Mouse (Mus musculus) embryo, embryonic 11 days (tissue): ENCODE measurements around the gene Pecam1.
A peak's percentile ranks its signal among the peaks of the same experiment; 100 is the strongest.
"Not testable (repeated sequence)": the region's sequence is repeated elsewhere in the genome, so short reads cannot be mapped to it uniquely, and the experiment has no call there.

Source experiments
- DNase-seq: peaks from one replicate; pipeline ENCODE4 v3.0.0-alpha.2; 2015

Gene Pecam1

DNA sequence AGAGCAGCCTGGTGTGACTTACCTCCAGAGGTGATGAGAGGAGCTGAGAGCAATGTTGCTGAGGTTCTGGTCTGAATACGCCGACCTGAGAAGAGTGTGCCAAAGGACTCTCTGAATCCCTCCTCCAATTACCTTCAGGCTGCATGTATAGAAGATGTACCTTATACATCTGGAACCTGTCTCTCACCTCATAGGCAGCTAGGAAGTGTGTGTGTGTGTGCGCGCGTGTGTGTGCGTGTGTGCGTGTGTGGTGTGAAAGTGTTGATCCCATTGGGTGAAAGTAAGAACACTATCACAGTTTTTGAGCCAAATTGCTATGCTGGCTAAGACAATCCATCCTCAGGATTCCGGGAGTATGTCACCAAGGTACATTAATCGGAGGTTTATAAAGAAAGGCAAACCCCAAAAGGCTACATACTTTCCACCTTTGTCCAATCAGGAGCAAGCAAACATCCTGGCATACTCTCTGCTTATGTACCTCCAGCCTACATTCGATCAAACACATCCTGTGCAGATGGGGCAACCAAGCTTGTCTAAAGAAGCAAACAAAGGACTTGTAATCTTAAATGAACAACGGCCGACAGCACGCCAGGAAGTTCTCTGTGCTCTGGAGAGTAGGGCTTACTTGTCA lies at the start of gene Pecam1:
TSS of gene Pecam1 (minus strand) at position 508 of the 631 bp plus-strand sequence.
- no peak for DNase-seq

DNA sequence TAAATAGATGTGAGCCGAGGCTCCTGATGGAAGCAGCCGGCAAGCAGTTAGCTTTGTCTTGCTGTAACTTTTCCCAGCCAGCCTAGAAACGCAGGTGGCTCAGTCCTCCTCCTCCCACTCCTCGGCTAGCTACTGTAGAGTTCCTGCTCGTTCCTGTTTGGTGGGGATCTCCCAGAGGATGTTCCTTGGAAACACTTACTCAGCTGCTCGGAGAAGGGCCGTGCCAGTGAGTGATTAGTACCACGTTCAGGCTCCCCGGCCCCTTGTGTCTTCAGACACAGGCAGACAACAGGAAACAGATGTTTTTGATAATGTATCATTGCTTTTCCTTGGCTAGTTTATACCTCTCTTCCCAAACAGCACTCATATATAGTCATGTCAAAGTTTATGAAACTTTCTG lies 45.3 kb upstream of the Pecam1 start:
- DNase-seq: peak; percentile 43

DNA sequence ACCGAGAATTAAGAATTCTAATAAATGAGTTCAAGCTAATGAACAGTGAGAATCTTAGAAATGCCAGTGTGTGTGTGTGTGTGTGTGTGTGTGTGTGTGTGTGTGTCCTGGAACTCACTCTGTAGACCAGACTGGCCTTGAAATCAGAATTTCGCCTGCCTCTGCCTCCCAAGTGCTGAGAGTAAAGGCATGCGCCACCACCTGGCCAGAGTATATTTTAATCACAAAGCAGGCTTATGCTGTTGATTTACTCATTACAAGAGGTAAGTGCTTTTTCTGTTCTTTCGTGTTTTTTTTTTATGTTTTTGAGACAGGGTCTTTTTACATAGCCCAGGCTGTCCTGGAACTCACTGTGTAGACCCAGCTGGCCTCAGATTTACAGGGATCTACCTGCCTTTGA lies 43.4 kb upstream of the Pecam1 start:
- no peak for DNase-seq

DNA sequence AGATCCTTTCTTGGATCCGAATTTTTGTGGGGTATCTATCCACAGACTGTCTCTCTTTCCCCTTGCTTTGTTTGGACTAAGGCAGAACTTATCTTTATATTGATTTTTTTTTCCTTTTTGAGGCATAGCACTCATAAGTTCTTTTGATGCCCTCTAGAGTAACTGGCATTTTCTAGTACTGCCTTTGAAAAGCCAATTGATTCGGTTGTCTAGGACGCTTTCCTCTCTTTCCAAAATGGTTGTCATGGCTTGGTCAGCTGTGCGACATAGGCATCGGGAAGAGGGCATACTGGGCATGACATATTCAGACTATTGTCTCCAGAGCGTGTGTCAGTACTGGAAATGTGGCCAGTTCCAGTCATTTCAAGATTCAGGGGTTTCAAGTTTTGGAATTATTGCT lies 39.2 kb upstream of the Pecam1 start:
- peak; percentile 59 for DNase-seq

DNA sequence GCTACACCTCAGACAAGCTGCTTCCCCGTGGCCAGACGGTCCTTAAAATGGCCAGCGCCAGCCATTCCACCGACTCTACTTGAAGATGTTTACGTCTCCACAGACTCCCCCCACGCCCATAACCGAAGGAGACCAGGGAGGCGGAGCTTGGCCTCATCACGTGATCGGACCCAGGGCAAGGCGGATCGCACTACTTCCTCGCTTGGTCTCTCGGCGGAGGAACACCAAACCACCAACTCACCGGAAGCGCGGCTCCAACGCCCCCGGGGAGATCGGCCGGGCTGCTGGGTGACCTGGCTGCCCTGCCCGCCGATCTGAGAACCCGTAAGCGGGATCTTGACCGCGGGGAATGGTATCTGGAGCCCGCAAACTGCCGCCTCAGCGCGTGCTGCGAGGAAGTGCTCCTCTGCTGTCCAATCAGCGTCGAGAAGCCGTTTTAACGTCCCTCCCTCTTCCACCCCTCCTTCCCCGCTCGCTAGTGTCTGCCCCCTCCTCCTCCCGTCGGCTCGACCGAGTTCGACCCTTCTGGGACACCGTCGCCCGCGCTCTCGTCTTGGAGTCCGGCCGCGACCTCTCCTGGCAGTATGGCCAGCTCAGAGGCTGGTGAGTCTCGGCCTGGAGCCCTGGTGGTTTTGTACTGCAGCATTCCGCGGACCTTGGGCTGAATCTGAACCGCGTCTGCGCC lies 38.5 kb upstream of the Pecam1 start, which contains the start of the genes Ddx5 and Cep95:
TSS of gene Ddx5 (minus strand) at position 411 of the 685 bp plus-strand sequence.
TSS of gene Cep95 (plus strand) at position 478 of the 685 bp plus-strand sequence.
- DNase-seq: peak; percentile 99

DNA sequence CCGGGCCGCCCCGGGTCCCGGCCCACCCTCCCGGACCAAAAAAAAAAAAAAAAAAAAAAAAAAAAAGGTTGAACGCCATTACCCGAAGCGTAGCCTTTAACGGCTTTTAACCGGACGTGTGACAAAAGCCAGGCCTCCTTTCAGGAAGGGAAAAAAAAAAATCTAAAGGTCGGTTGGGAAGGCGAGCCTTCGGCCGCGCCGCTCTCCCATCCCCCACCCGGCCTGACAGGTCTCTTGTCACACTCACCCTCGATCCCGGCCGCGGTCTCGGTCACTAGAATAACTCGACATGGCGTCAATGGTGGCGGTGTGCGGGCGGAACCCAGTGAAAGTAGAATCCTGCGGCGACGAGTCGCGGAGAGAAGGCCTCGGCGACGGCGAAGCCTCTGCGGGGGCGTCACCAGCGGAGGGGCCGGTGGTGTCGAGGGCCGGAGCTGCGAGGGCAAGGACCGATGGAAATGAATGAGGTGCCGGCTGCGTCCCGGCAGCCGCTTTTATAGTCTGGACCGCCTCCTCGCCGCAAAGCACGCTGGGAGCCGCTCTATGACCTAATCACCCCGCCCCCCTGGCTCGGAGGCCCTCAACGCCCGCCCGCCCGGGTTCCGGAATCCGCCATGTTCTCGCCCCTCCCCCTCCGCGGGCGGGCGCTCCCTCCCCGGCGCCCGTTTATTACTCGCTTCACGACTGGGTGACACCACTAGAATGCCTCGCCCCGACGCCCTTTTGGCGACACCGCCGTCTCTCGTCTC lies 37.8 kb upstream of the Pecam1 start:
- DNase-seq: peak; percentile 99

DNA sequence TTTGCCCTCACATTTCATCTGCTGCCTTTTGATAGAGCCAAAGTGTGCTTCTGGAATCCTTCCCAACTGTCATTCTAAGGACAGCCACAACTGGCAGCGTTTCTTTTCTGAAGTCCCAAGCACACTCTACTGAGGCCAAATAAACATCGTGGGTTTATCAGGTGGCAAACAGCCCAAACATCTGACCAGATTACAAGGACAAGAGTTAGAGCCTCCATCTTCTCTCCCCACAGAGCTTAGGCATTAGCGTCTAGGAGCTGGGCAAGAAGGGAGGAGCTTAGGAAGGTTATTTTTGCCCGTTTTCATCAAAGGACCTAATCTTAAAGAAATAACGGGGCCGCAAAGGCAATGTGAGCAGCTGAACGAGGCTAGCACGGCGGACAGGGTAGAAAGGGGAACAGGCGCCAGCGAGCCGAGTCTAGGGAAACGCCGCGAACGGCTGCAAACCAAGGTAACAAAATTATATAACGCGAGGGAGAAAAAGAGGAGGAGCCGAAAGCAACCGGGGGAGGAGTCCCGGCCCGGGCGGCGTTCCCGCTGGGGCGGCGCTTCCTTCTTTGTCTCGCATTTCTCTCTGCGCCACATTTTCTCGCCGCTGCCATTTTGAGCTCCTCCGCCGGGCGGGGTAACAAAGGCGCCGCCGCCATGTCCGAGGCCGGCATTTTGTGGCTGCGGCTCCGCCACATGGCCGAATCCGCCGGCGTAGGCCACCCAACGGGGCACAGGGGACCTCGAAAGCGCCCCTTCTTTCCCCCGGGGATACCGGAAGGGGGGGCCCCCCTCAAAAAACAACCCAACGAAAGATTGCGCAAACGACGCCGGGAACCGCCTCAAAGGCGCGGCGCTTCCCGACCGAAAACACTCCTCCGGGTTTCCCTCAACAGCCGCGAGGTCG lies 37.0 kb upstream of the Pecam1 start:
- peak; percentile 92 for DNase-seq

DNA sequence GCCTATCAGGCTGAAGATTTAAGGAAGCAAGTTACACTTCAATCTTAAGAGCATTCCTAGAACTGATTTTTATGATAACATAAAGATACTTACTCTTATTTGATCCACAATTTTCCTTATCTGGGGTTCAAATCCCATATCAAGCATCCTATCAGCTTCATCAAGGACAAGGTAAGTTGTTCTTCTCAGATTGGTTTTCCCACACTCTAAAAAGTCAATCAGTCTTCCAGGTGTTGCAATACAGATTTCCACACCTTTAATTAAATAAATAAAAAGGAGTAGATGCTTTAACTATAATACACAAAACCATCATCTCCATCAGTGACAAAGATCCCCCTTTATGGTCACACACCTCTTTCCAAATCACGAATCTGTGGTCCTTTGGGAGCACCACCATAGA lies 34.6 kb upstream of the Pecam1 start:
- no peak for DNase-seq

DNA sequence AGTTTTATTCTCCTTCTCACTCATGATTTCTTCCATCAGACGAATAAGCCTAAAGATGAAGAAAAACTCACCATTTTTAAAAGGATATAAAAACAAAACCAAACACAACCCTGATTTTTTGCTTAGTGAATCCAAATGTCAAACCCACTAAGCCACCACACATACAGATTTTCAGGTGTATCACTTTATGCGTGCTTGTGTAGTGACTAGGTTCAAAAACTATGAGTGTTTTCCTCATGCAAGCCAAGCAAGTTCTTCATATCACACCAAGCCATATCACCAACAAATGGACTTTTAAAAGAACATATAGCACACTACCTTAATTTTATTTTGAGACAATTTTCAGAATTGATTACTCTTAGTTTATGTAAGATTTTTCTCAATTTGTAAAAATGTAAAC lies 34.0 kb upstream of the Pecam1 start:
- no peak for DNase-seq

DNA sequence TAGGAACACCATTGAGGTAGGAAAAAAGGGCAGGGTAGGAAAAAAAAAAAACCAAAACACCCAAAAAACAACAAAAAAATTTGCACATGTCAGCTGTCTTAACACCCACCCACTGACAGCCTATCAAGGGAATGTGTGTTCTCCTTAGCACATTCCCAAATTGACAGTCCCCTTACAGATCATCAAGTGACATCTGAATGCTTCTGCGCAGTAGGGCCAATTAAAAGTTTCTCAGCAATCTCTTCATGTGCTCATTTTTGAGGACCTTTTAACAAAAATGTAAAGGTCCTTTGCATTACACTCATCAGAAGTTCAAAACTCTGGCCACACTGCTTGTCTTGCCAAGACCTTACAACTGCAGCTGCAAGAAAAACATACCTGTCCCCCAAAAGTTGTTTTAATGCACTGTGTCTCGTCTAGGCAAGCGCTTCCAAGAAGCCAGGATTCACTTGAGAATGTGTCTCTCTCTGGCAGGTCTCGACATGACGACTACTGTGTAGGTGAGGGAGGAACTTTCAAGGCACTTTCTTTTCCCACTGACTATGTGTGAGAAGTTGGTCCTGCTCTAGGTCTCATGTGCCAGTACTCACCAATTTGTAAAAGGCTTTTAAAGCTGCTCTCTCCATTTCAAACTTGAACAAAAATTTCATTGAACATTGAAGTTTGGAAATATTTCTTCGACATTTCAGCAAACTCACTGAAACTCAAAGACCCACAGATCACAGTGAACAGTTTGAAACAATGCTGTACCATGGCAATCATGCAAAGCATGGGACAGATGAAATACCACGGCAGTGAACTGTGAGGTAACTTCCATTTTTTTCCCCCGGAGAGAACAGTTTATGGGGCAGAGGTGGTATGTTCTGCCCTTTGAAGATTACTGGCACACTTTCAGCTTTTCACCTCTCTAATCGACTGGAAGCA lies 32.7 kb upstream of the Pecam1 start:
- no peak for DNase-seq

DNA sequence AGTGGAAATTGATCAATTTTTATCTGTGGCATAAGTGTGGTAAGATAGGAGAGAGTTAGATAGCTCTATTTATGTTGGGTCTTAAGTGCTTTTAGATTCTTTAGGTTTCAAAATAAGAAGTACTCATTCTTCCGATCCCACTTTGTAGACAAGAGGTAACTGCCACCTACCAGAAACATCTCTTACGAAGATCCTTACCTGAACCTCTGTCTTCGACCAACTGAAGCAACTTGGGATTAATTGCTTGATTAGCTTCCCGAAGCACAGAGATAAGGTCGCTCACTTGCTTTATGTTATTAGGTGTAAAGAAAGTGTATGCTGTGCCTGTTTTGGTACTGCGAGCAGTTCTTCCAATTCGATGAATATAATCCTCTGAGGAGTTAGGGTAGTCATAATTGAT lies 31.8 kb upstream of the Pecam1 start:
- not testable (repeated sequence) for DNase-seq

DNA sequence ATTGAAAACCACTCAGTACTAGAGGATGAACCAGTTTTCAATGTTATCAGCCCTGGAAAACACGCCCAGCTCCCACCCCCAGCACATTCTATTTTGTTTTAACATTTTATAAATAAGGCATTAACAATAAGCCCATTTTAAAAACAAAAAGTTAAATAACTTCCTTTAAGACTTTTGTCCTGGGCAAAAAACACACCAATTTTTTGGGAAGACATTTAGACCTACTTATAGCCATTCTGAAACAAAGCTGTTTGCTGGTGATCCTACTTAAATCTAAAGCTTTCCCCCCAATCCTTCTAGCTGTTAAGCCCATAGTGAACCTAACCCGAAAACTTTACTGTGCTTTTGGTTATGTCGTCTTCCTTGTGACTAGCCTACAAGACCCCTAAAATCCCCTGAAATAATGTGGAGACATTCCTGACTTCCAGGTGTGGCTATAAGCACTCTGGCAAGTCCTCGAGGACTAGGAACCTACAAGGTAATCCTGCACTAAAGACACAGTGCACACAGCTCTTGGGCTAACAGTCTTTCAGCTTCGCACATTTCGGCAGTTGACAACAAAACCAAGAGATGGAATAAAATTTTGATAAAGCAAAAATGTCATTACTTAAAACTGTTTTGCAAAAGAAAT lies 30.3 kb upstream of the Pecam1 start:
- no peak for DNase-seq

DNA sequence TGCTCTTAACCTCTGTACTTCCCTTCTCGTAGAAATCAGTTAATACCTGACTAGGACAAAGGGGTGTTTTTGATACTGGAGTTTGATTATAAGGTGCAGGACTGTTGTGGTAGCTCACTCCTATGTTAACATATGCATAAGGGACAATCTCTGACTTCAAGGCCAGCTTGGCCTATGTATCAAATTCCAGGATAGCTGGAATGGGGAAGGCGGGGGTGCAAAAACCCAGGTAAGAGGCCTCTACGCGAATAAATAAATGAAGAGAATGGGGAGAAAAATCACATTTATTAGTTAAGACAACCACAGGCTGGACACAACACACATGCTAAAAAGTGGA lies 29.6 kb upstream of the Pecam1 start:
- no peak for DNase-seq

DNA sequence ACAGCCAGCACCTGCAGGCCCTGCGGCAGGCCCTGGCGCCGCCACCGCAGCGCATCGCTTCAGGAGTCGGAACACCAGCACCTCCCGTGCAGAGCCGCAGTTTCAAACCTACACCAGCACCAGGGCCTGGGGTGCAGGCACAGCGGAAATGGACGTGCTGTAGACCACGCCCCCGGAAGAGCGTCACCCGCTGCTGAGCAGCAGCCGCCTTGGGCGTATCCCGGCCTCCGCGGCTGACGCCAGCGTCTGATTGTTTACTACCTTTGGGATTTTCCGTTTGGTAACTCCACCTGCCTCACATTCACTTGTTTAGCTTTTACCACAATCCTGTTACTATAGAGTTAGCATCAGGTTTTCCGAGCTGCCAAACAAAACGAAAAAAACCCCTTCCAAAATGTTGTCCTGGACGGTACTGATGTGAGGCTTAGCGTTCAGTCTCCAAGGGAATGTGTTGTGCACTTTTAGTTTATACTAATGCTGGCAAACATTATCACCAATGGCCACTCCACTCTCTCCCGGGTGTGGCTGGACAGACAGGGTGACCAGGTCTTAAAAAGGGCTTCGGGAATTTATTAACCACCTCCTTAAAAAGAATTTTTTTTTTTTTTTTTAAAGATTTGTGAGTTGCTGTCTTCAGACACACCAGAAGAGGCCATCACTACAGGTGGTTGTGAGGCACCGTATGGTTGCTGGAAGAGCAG lies 29.1 kb upstream of the Pecam1 start, which contains the start of gene Polg2:
TSS of gene Polg2 (minus strand) at position 150 of the 701 bp plus-strand sequence.
- peak; percentile 96 for DNase-seq

DNA sequence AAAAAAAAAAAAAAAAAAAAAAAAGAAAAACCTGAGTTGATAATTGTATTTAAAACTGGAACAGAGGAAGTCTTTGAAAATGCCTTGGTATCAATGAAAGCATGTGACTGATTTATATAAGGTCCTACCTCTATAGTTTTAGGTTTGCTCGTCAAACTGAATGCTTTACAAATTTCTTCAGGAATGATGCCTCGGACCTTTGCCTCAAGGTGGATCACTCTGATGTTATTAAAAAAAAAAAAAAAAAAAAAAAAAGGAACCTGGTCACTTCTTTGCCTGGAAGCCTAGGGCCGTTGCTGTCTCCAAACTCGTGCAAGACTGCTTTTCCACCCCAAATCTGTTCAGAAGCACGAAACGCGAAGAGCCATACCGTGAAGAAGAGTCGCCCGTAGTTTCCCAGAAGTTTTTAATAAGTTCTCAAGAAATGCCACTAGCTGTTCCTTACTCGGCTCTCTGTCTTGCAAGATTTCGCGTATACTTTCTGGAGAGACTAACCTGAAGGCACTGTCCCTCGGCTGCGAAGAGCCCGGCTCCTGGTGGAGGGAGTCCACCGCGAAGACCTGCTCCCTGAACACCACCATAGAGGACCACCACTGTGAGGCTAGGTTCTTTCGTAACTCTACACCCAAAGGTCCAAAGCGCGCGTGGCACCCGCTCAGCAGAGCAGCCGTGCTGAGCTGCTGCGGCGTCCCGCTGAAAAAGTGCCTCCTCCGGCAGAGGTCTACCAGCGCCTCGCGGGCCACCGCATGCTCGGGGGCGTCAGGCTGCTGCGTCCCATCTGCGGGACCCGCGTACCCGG lies 28.4 kb upstream of the Pecam1 start:
- DNase-seq: no peak

DNA sequence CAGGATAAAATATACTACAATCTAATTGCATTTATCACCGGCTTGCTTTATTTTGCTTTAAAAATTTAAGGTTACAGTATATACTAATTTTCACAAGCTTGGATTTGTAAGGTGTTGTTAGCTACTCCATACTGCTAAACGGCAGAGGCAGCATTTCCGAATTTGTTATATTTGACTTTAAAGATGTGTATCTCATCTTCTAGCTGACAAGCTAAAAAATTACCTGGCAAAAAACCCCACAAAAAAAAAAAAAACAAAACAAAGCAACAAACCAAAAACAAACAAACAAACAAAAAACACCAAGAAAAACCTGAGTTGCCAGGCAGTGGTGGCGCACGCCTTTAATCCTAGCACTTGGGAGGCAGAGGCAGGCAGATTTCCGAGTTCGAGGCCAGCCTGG lies 27.7 kb upstream of the Pecam1 start:
- no peak for DNase-seq

DNA sequence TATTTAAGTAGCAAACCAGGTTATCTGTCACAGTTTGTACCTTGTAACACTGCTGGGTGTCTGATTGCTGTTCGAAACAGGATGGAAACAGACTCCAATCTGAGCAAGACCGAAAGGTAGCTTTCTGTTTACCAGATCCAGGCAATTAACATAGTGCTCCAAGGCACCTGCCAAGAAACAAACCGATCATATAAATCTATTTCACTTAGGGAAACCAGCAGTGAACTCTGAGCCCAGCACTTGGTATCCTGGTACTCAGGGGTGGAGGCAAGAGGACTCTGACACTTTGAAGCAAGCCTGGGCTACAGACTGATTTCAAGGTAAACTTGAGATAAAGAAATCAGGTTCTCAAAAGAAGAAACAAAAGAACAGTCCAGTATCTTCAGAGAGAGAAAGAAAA lies 27.0 kb upstream of the Pecam1 start:
- DNase-seq: no peak

DNA sequence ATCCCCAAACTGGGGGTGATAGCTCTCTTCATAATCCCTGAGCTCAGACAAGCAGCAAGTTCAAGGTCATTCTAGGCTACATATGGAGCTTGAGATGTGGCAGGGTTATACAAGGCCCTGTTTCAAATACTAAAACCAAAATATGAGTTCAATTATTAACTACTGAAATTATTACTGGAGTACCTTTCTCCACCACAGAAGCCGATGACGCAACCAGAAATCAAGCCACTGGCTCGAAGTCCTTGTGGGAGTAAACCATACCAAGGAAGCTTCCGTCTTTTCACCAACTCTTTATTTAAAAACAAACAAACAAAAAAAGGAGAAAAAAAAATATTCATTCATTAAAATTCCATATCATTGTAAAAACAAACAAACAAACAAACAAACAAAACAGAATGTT lies 26.5 kb upstream of the Pecam1 start:
- DNase-seq: no peak

DNA sequence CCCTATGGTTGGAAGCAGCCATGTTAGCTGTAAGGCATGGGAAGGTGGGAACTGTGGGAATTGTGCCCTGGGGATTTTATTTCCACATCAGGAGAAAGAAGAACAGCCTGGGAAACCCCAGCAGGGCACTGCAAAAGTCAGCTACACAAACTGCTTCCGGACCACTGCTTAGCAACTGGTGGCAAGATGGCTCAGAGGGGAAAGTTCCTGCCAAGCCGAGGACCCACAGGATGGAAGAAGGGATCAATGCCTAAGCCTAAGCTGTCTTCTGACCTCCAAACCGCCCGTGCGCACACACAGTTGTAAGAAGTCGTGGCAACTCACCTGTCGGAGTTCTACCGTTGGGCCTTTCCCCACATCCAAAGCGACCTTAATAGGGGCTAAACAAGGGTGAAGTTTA lies 22.6 kb upstream of the Pecam1 start:
- DNase-seq: no peak
